Mouse (Mus musculus) midbrain, postnatal 0 days (tissue): Measurements from ENCODE around the gene Ace. TPM values are rescaled to one million over a fixed set of nuclear protein-coding genes. Genes with fewer than 3 reads are reported as not detected.

Experiments used
- ATAC-seq: fragments of 200-750 bp; cut with Nextera tagmentation; 2 replicates; pipeline ENCODE4 v1.8.0; 2017; ENCODE audit warnings: moderate number of reproducible peaks, mild to moderate bottlenecking, moderate TSS enrichment, moderate library complexity; ENCODE audit not compliant: low FRiP score
- DNase-seq: peaks from one replicate; pipeline ENCODE4 v3.0.0-alpha.2; 2015; ENCODE audit warnings: low spot score
- H3K27ac ChIP-seq: fragments of 300-500 bp; sonication (generic); 2 replicates; pipeline ENCODE4 v1.5.1; 2014; ENCODE audit warnings: low read depth, mild to moderate bottlenecking, low read length, mixed read lengths
- H3K27me3 ChIP-seq: fragments of 300-500 bp; sonication (generic); 2 replicates; pipeline ENCODE4 v1.6.1; 2014; ENCODE audit warnings: low read length, control low read depth, mixed read lengths; ENCODE audit not compliant: insufficient read depth
- H3K36me3 ChIP-seq: fragments of 300-500 bp; sonication (generic); 2 replicates; pipeline ENCODE4 v1.6.1; 2014; ENCODE audit warnings: low read length, control low read depth, mixed read lengths; ENCODE audit not compliant: insufficient read depth
- H3K4me1 ChIP-seq: fragments of 300-500 bp; sonication (generic); 2 replicates; pipeline ENCODE4 v1.6.1; 2014; ENCODE audit warnings: mild to moderate bottlenecking, control low read depth, antibody characterized with exemption, low read length, mixed read lengths; ENCODE audit not compliant: insufficient read depth
- H3K4me2 ChIP-seq: fragments of 300-500 bp; sonication (generic); 2 replicates; pipeline ENCODE4 v1.6.1; 2014; ENCODE audit warnings: low read depth, mild to moderate bottlenecking, low read length, mixed read lengths; ENCODE audit not compliant: poor library complexity, severe bottlenecking
- H3K4me3 ChIP-seq: fragments of 300-500 bp; sonication (generic); 2 replicates; pipeline ENCODE4 v1.5.1; 2014; ENCODE audit warnings: low read depth, mild to moderate bottlenecking, low read length, moderate library complexity
- H3K9ac ChIP-seq: fragments of 300-500 bp; sonication (generic); replicated peaks from 2 replicates; pipeline ENCODE4 v1.6.1; 2014; ENCODE audit warnings: mild to moderate bottlenecking, low read length, moderate library complexity, mixed read lengths; ENCODE audit not compliant: poor library complexity, severe bottlenecking
- H3K9me3 ChIP-seq: fragments of 300-500 bp; sonication (generic); 2 replicates; pipeline ENCODE4 v1.6.1; 2016; ENCODE audit warnings: low read length, control low read depth
- CTCF ChIP-seq: IDR thresholded peaks from 2 replicates; pipeline ENCODE4 v1.5.1; 2016; ENCODE audit warnings: antibody characterized with exemption, mild to moderate bottlenecking
- WGBS: fragments of 180-500 bp; shearing (Covaris S2); extraction: QIAGEN DNeasy Blood & Tissue Kit; methylation state at CpG from one replicate; pipeline ENCODE4 v1.1.7; 2014; 5-methylcytosine and 5-hydroxymethylcytosine counted together
- polyA plus RNA-seq: library from polyadenylated mRNA; unstranded; fragments of >200 nt; fragmentation: Nextera tagmentation; extraction: Ambion mirVana; gene quantifications from 2 replicates; pipeline ENCODE4 v1.2.1, GENCODE M21; 2015
- total RNA-seq: library from RNA; depleted of rRNA; stranded (reverse); fragments of >200 nt; gene quantifications from 2 replicates; pipeline ENCODE4 v1.2.3, GENCODE M21; 2014

The Ace gene
- total and polyA plus RNA-seq, 2 experiments from 2014 or later = 10.0 to 25.1 TPM

- 83% methylated on average over 9 of the region's 9 CpGs for WGBS
- no peaks in the 10 kb centered on the region for H3K4me1 ChIP-seq
- no peak overlapping the region for H3K4me3 ChIP-seq
- H3K9ac ChIP-seq = no peak overlapping the region
- ATAC-seq (no peak), DNase-seq (no peak)
- H3K27me3 ChIP-seq = no peaks in the 10 kb centered on the region
- no peak for TF ChIP-seq CTCF
- no peaks in the 10 kb centered on the region for H3K9me3 ChIP-seq
- no peak overlapping the region for H3K4me2 ChIP-seq
- H3K36me3 ChIP-seq = no peaks in the 10 kb centered on the region; the same call in 1 of the 2 replicates
- no peak overlapping the region for H3K27ac ChIP-seq
These were observed 15.6 kb upstream of the Ace start for GRCm38 (mm10) chr11:105952111-105952510.

GRCm38 (mm10) chr11:105952911-105953386 is 14.8 kb upstream of the Ace start, which contains the start of gene Cyb561:
TSS of gene Cyb561 (minus strand) at chr11:105953336.
- Histone ChIP-seq H3K9ac (no peak within 1 kb of the TSS), H3K4me1 (no peaks in the 10 kb centered on the region), H3K4me3 (no peak within 1 kb of the TSS), H3K36me3 (no peaks in the 10 kb centered on the region), H3K4me2 (no peak within 1 kb of the TSS), H3K9me3 (no peaks in the 10 kb centered on the region), H3K27me3 (no peaks in the 10 kb centered on the region), H3K27ac (no peak within 1 kb of the TSS)
- ATAC-seq (no peak), DNase-seq (no peak)
- 82% methylated on average over 12 of the region's 12 CpGs for WGBS
- no peak for TF ChIP-seq CTCF

GRCm38 (mm10) chr11:105953402-105953801 is 14.3 kb upstream of the Ace start:
- no peak overlapping the region for H3K4me2 ChIP-seq
- H3K9ac ChIP-seq = no peak overlapping the region
- no peak overlapping the region for H3K4me3 ChIP-seq
- H3K27me3 ChIP-seq = no peaks in the 10 kb centered on the region
- WGBS = 89% methylated on average over 6 of the region's 6 CpGs
- no peaks in the 10 kb centered on the region for H3K9me3 ChIP-seq
- no peaks in the 10 kb centered on the region for H3K36me3 ChIP-seq
- H3K4me1 ChIP-seq = no peaks in the 10 kb centered on the region
- TF ChIP-seq CTCF = no peak
- H3K27ac ChIP-seq = no peak overlapping the region
- DNase-seq = no peak
- ATAC-seq = no peak

GRCm38 (mm10) chr11:105955815-105956430 is 11.8 kb upstream of the Ace start:
- no peaks in the 10 kb centered on the region for H3K9me3 ChIP-seq
- H3K9ac ChIP-seq = no peak overlapping the region
- no peak overlapping the region for H3K27ac ChIP-seq
- no peaks in the 10 kb centered on the region for H3K27me3 ChIP-seq
- H3K4me3 ChIP-seq = no peak overlapping the region
- H3K4me1 ChIP-seq = no peaks in the 10 kb centered on the region
- DNase-seq (no peak), ATAC-seq (no peak)
- no peaks in the 10 kb centered on the region for H3K36me3 ChIP-seq
- no peak for TF ChIP-seq CTCF
- 86% methylated on average over 28 of the region's 28 CpGs for WGBS
- no peak overlapping the region for H3K4me2 ChIP-seq

- no peak overlapping the region for H3K27ac ChIP-seq
- no peak overlapping the region for H3K9ac ChIP-seq
- no peak for DNase-seq
- no peaks in the 10 kb centered on the region for H3K36me3 ChIP-seq
- ATAC-seq = no peak
- TF ChIP-seq CTCF = no peak
- H3K4me3 ChIP-seq = no peak overlapping the region
- no peaks in the 10 kb centered on the region for H3K4me1 ChIP-seq
- WGBS = 47% methylated on average over 6 of the region's 6 CpGs
- no peak overlapping the region for H3K4me2 ChIP-seq
- H3K27me3 ChIP-seq = no peaks in the 10 kb centered on the region
- H3K9me3 ChIP-seq = no peaks in the 10 kb centered on the region
These were observed 10.2 kb upstream of the Ace start for GRCm38 (mm10) chr11:105957501-105957900.

- H3K9ac ChIP-seq = no peak overlapping the region
- H3K4me1 ChIP-seq = no peaks in the 10 kb centered on the region
- no peaks in the 10 kb centered on the region for H3K9me3 ChIP-seq
- H3K27ac ChIP-seq = no peak overlapping the region
- ATAC-seq (no peak), DNase-seq (no peak)
- H3K27me3 ChIP-seq = no peaks in the 10 kb centered on the region
- no peak overlapping the region for H3K4me2 ChIP-seq
- H3K36me3 ChIP-seq = no peaks in the 10 kb centered on the region
- no peak overlapping the region for H3K4me3 ChIP-seq
- no peak for TF ChIP-seq CTCF
- 53% methylated on average over 1 of the region's 1 CpGs for WGBS
These were observed 9.2 kb upstream of the Ace start for GRCm38 (mm10) chr11:105958566-105958965.
